Mouse (Mus musculus): ENCODE results near the gene Kcna3. TPM values are rescaled to one million over a fixed set of nuclear protein-coding genes. Genes with fewer than 3 reads are reported as not detected.
A peak's percentile ranks its signal among the peaks of the same experiment; 100 is the strongest.

The Kcna3 gene
- 2.9 and 3.0 TPM in 2 replicates for polyA plus RNA-seq (2016; fragmentation: Nextera tagmentation; extraction: Ambion mirVana)

DNA sequence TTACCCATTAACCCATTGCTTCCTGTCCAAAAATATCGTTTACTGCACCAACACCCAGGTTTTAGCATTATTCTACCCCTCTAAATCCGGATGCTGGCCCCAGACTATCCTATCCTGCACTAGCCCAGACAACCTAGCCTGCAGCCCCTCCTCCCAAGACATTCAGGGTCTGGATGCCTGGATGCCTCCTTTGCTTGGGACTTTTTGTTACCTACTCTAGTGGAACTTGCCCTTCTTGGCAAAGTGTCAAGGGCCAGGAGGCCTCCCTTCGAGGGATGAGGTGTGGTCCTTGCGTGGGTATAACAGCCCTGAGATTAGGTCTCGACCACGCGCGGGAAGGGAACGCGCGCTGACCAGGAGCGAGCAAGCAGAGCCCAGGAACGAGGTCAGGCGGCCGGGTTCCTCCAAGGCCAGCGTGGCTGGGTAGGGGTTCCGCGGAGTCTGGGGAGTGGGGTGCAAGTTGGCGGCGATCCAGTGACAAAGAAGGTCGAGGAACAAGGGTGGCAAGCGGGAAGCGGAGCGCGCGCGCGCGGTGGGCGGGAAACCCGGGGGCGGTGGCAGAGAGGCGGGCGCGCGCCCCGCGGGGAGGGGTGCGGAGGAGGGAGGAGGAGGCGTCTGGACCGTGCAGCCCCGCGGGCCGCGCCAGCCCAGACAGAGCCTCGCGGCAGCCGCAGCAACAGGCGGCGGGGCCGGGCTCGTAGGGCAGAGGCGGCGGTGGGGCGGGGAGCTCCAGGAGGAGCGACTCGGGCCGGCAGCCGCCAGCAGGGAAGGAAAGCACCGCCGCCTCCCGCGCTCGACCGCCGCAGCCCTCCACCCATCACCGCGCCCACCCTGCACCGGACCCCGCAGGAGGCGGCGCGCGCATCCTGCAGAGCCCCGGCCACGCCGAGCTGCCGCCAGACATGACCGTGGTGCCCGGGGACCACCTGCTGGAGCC is at the start of gene Kcna3:
Gene Kcna3, plus strand, starts transcription at position 649 of the 937 bp plus-strand sequence.
- Histone ChIP-seq H3K36me3 (no peaks in the 10 kb centered on the region), H3K27me3 (peaks cover 14% of the 10 kb centered on the region), H3K27ac (peak within 1 kb of the TSS; percentile 80), H3K4me1 (replicated peaks) (peaks cover 8% of the 10 kb centered on the region), H3K4me2 (peak within 1 kb of the TSS; percentile 90), H3K4me3 (replicated peaks) (peak within 1 kb of the TSS; percentile 78), H3K9ac (replicated peaks) (peak within 1 kb of the TSS; percentile 86), H3K9me3 (no peaks in the 10 kb centered on the region)
- peak; percentile 97 for ATAC-seq (ENCODE audit: insufficient number of reproducible peaks, insufficient read depth, low FRiP score, low TSS enrichment, low read depth)
- 2% methylated on average over 51 of the region's 80 CpGs for WGBS

DNA sequence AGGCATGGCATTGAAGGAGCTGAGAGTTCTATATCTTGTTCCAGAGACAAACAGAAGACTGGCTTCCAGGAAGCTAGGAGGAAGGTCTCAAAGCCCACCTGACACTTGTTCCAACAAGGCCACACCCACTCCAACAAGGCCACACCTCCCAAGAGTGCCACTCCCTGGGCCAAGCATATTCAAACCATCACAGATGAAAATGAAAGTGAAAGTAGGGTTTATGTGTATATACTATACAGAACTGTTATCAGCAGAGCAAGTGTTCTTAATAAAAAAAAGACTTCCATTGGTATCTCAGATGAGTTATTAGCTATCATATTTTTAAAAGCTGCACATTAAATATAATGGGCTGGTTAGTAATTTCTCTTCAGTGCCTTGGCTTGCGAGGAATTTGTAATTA is 44.6 kb upstream of the Kcna3 start:
- Histone ChIP-seq H3K27ac (no peak overlapping the region), H3K4me3 (replicated peaks) (no peak overlapping the region), H3K9ac (replicated peaks) (no peak overlapping the region), H3K9me3 (no peaks in the 10 kb centered on the region), H3K36me3 (no peaks in the 10 kb centered on the region), H3K4me2 (no peak overlapping the region), H3K27me3 (no peaks in the 10 kb centered on the region), H3K4me1 (replicated peaks) (no peaks in the 10 kb centered on the region)
- no peak for ATAC-seq (ENCODE audit: insufficient number of reproducible peaks, insufficient read depth, low FRiP score, low TSS enrichment, low read depth)
- 90% methylated on average over 1 of the region's 1 CpGs for WGBS

DNA sequence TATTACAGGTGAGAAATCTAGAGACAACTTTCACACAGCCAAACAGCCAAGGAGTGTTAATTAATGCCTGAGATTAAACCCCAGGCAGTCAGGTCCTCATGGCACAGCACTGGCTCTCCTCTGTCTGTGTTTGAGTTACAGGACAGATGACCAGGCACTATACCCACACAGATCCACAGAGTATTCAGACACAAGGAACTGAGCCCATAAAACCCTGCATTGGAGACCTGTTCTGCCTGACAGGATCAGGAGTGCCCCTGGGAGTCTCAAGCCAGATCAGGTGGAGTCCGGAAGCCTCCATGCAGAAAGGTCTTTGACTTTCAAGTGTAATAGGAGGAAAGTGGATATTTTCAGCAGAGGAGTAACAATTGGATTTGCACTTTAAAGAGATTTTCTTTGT is 40.6 kb upstream of the Kcna3 start:
- 56% methylated on average over 1 of the region's 1 CpGs for WGBS
- Histone ChIP-seq H3K4me3 (replicated peaks) (no peak overlapping the region), H3K4me1 (replicated peaks) (no peaks in the 10 kb centered on the region), H3K9me3 (no peaks in the 10 kb centered on the region), H3K36me3 (no peaks in the 10 kb centered on the region), H3K27ac (no peak overlapping the region), H3K27me3 (no peaks in the 10 kb centered on the region), H3K9ac (replicated peaks) (no peak overlapping the region), H3K4me2 (no peak overlapping the region)
- no peak for ATAC-seq (ENCODE audit: insufficient number of reproducible peaks, insufficient read depth, low FRiP score, low TSS enrichment, low read depth)

GRCm38 (mm10) chr3:106996186-106996585 is 39.8 kb upstream of the Kcna3 start:
- H3K27ac ChIP-seq, result no peak overlapping the region
- H3K9me3 ChIP-seq, result no peaks in the 10 kb centered on the region
- no peaks in the 10 kb centered on the region for H3K27me3 ChIP-seq
- WGBS, result 86% methylated on average over 2 of the region's 2 CpGs
- no peak overlapping the region for H3K9ac ChIP-seq (replicated peaks)
- no peaks in the 10 kb centered on the region for H3K36me3 ChIP-seq
- H3K4me2 ChIP-seq, result no peak overlapping the region
- no peak for ATAC-seq (ENCODE audit: insufficient number of reproducible peaks, insufficient read depth, low FRiP score, low TSS enrichment, low read depth)
- H3K4me1 ChIP-seq (replicated peaks), result no peaks in the 10 kb centered on the region
- no peak overlapping the region for H3K4me3 ChIP-seq (replicated peaks)

DNA sequence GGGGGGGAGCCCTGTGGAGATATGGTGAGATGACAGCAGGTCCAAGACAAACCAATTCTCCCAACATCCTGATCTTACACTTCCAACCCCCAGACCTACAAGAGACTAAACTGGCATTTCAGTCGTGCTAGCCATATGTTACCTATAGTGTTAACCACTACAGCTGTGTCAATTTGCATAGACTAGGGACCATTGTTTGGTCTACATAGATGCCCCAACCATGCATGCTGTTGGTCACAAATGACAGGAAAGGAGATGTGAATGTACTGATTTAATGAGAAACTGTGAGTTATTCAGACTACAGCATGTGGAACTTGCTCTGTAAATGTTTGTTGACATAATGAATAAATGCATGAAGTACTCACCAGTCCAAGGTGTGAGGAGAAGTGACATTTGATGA is 37.6 kb upstream of the Kcna3 start:
- no peaks in the 10 kb centered on the region for H3K27me3 ChIP-seq
- H3K4me1 ChIP-seq (replicated peaks), result no peaks in the 10 kb centered on the region
- H3K4me3 ChIP-seq (replicated peaks), result no peak overlapping the region
- no peak overlapping the region for H3K27ac ChIP-seq
- no peak for ATAC-seq (ENCODE audit: insufficient number of reproducible peaks, insufficient read depth, low FRiP score, low TSS enrichment, low read depth)
- WGBS, result 59% methylated on average over 1 of the region's 1 CpGs
- H3K4me2 ChIP-seq, result no peak overlapping the region
- no peaks in the 10 kb centered on the region for H3K36me3 ChIP-seq
- no peaks in the 10 kb centered on the region for H3K9me3 ChIP-seq
- H3K9ac ChIP-seq (replicated peaks), result no peak overlapping the region

GRCm38 (mm10) chr3:107000165-107000564 is 35.8 kb upstream of the Kcna3 start:
- Histone ChIP-seq H3K27ac (no peak overlapping the region), H3K4me1 (replicated peaks) (no peaks in the 10 kb centered on the region), H3K9me3 (no peaks in the 10 kb centered on the region), H3K4me2 (no peak overlapping the region), H3K4me3 (replicated peaks) (no peak overlapping the region), H3K36me3 (no peaks in the 10 kb centered on the region), H3K27me3 (no peaks in the 10 kb centered on the region), H3K9ac (replicated peaks) (no peak overlapping the region)
- 79% methylated on average over 2 of the region's 2 CpGs for WGBS
- ATAC-seq (ENCODE audit: insufficient number of reproducible peaks, insufficient read depth, low FRiP score, low TSS enrichment, low read depth), result no peak

- no peaks in the 10 kb centered on the region for H3K9me3 ChIP-seq
- no peak overlapping the region for H3K9ac ChIP-seq (replicated peaks)
- no peaks in the 10 kb centered on the region for H3K36me3 ChIP-seq
- H3K4me2 ChIP-seq, result no peak overlapping the region
- no peak for ATAC-seq (ENCODE audit: insufficient number of reproducible peaks, insufficient read depth, low FRiP score, low TSS enrichment, low read depth)
- no peaks in the 10 kb centered on the region for H3K27me3 ChIP-seq
- no peak overlapping the region for H3K4me3 ChIP-seq (replicated peaks)
- no peaks in the 10 kb centered on the region for H3K4me1 ChIP-seq (replicated peaks)
- no peak overlapping the region for H3K27ac ChIP-seq
- 82% methylated on average over 8 of the region's 8 CpGs for WGBS
Measured at GRCm38 (mm10) chr3:107002249-107003123, 33.5 kb upstream of the Kcna3 start.

GRCm38 (mm10) chr3:107009329-107010076 is 26.5 kb upstream of the Kcna3 start:
- H3K9me3 ChIP-seq, result no peaks in the 10 kb centered on the region
- 77% methylated on average over 4 of the region's 4 CpGs for WGBS
- H3K4me2 ChIP-seq, result no peak overlapping the region
- H3K4me3 ChIP-seq (replicated peaks), result no peak overlapping the region
- H3K36me3 ChIP-seq, result no peaks in the 10 kb centered on the region
- no peak overlapping the region for H3K9ac ChIP-seq (replicated peaks)
- no peaks in the 10 kb centered on the region for H3K4me1 ChIP-seq (replicated peaks)
- ATAC-seq (ENCODE audit: insufficient number of reproducible peaks, insufficient read depth, low FRiP score, low TSS enrichment, low read depth), result no peak
- no peaks in the 10 kb centered on the region for H3K27me3 ChIP-seq
- no peak overlapping the region for H3K27ac ChIP-seq

- no peak for ATAC-seq (ENCODE audit: insufficient number of reproducible peaks, insufficient read depth, low FRiP score, low TSS enrichment, low read depth)
- Histone ChIP-seq H3K4me1 (replicated peaks) (no peaks in the 10 kb centered on the region), H3K9me3 (no peaks in the 10 kb centered on the region), H3K27me3 (no peaks in the 10 kb centered on the region), H3K4me2 (no peak overlapping the region), H3K36me3 (no peaks in the 10 kb centered on the region), H3K27ac (no peak overlapping the region), H3K9ac (replicated peaks) (no peak overlapping the region), H3K4me3 (replicated peaks) (no peak overlapping the region)
- 65% methylated on average over 2 of the region's 2 CpGs for WGBS
Measured at GRCm38 (mm10) chr3:107018286-107018685, 17.7 kb upstream of the Kcna3 start.

GRCm38 (mm10) chr3:107031547-107031946 is 4.4 kb upstream of the Kcna3 start:
- Histone ChIP-seq H3K4me1 (replicated peaks) (no peaks in the 10 kb centered on the region), H3K9ac (replicated peaks) (no peak overlapping the region), H3K27me3 (no peaks in the 10 kb centered on the region), H3K9me3 (no peaks in the 10 kb centered on the region), H3K4me2 (no peak overlapping the region), H3K27ac (no peak overlapping the region), H3K36me3 (no peaks in the 10 kb centered on the region), H3K4me3 (replicated peaks) (no peak overlapping the region)
- 75% methylated on average over 4 of the region's 4 CpGs for WGBS
- ATAC-seq (ENCODE audit: insufficient number of reproducible peaks, insufficient read depth, low FRiP score, low TSS enrichment, low read depth), result no peak

DNA sequence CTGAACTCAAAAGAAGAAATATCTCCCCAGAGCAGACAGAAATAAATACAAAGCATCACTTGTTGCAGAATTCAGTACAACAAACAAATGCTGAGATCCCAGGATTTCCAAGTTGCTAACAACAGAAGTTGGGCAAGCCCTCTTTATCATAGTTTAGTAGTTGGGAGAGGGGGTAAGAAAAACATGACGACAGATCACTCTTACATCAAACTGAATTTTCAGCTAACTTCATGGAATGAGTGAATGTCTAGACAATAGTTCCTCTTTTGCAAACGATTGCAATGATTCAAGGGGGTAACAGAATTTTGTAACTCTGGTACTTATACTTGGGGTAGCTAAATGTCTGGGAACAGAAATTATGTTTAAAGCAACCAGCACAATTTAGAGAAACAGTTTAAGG is 1.2 kb upstream of the Kcna3 start:
- Histone ChIP-seq H3K27ac (no peak overlapping the region), H3K9ac (replicated peaks) (no peak overlapping the region), H3K4me3 (replicated peaks) (no peak overlapping the region), H3K36me3 (no peaks in the 10 kb centered on the region), H3K4me2 (no peak overlapping the region), H3K4me1 (replicated peaks) (peaks cover 8% of the 10 kb centered on the region), H3K27me3 (peaks cover 14% of the 10 kb centered on the region), H3K9me3 (no peaks in the 10 kb centered on the region)
- no peak for ATAC-seq (ENCODE audit: insufficient number of reproducible peaks, insufficient read depth, low FRiP score, low TSS enrichment, low read depth)
- WGBS, result 83% methylated on average over 2 of the region's 2 CpGs
